Comparison of ENCODE assay signal across 13 mouse cellular contexts in genomic region chr14:48655073-48655791, GRCm38 (mm10). TPM values are rescaled to one million over a fixed set of nuclear protein-coding genes. Genes with fewer than 3 reads are reported as not detected.
DNase-seq lines count a peak whose midpoint lies in the region; ATAC-seq lines count a peak whose summit lies in the region.
"Had no signal": no experiment of that assay in that cellular context is flagged by ENCODE, and none has a peak within 500 bp of the region (broad histone marks: within the 10 kb centered on the region; RNA-seq: fewer than 3 reads in every experiment).

No protein-coding gene starts in this region.

- H3K4me3 ChIP-seq in heart, embryonic 15.5 days: peak overlapping the region; percentile 14; the same call in 1 of the 2 replicates
- peak overlapping the region; percentile 31 for H3K4me3 ChIP-seq in midbrain, embryonic 12.5 days

- ATAC-seq in heart, embryonic 15.5 days (replicated peaks; ENCODE audit: insufficient number of reproducible peaks, insufficient read depth, low FRiP score, low read depth): no peak
- ATAC-seq in granulocyte monocyte progenitor cell, adult 5-6 weeks (replicated peaks; ENCODE audit: poor library complexity, severe bottlenecking): 0 out of 2 replicates have a peak, but pooled peaks have one; percentile 35
- peak; percentile 60 for ATAC-seq in midbrain, embryonic 12.5 days (ENCODE audit: low FRiP score, low read depth)
- ATAC-seq: CD4-positive, CD25-positive, alpha-beta regulatory T cell, adult 4 months had no signal

- H3K4me1 ChIP-seq in heart, embryonic 15.5 days (replicated peaks): peaks cover 10% of the 10 kb centered on the region
- H3K4me1 ChIP-seq in midbrain, embryonic 12.5 days: peaks cover 66% of the 10 kb centered on the region

- H3K27ac ChIP-seq in heart, embryonic 15.5 days: no peak overlapping the region
- H3K27ac ChIP-seq in midbrain, embryonic 12.5 days (replicated peaks): peak overlapping the region; percentile 68

- H3K27me3 ChIP-seq in heart, embryonic 15.5 days: peaks cover 100% of the 10 kb centered on the region
- peaks cover 24% of the 10 kb centered on the region for H3K27me3 ChIP-seq in midbrain, embryonic 12.5 days

- H3K36me3 ChIP-seq in heart, embryonic 15.5 days: no peaks in the 10 kb centered on the region
- peaks cover 22% of the 10 kb centered on the region for H3K36me3 ChIP-seq in midbrain, embryonic 12.5 days

- H3K9ac ChIP-seq in heart, embryonic 15.5 days: no peak overlapping the region
- H3K9ac ChIP-seq in midbrain, embryonic 12.5 days (replicated peaks): peak overlapping the region; percentile 50; the same call in 1 of the 2 replicates

- peak overlapping the region; percentile 25; the same call in 1 of the 2 replicates for H3K4me2 ChIP-seq in heart, embryonic 15.5 days
- H3K4me2 ChIP-seq in midbrain, embryonic 12.5 days (replicated peaks): peak overlapping the region; percentile 94

- no peaks in the 10 kb centered on the region for H3K9me3 ChIP-seq in heart, embryonic 15.5 days (replicated peaks)
- no peaks in the 10 kb centered on the region for H3K9me3 ChIP-seq in midbrain, embryonic 12.5 days

- DNase-seq in heart, adult 9 months (ENCODE audit: low spot score in 2 of 2): no peak
- DNase-seq in ZHBTc4 (ENCODE audit: low read depth, low spot score): peak; percentile 95
- no peak for DNase-seq in spleen, postnatal 10 days (ENCODE audit: low spot score in 2 of 2)
- DNase-seq in kidney, adult 9 months: no peak
- no peak for DNase-seq in urinary bladder, postnatal 4 days (ENCODE audit: low spot score in 2 of 2)
- DNase-seq: cerebellum, adult 8-10 months; kidney, adult 2 months; thymus, postnatal 25 days had no signal

- 2% methylated on average over 33 of the region's 33 CpGs for WGBS in heart, embryonic 15.5 days
- WGBS in midbrain, embryonic 12.5 days: 2% methylated on average over 33 of the region's 33 CpGs

RNA-seq across cellular contexts. Expression of gene Otx2, which starts 18.4 kb away (rescaled TPM):
- polyA plus RNA-seq in heart, embryonic 15.5 days (2015; fragmentation: Nextera tagmentation; extraction: Ambion mirVana): not detected in 2 replicates
- not detected in 2 replicates for total RNA-seq in granulocyte monocyte progenitor cell, adult 5-6 weeks (2014; fragmentation: Nextera tagmentation)
- total RNA-seq in granulocyte monocyte progenitor cell, adult 5-6 weeks (2017): not detected in 2 replicates
- 180 and 189 TPM in 2 replicates for polyA plus RNA-seq in midbrain, embryonic 12.5 days (2016; fragmentation: Nextera tagmentation; extraction: Ambion mirVana)
- total RNA-seq: adrenal gland, adult 18-20 months had no signal
- polyA plus RNA-seq: CD4-positive, CD25-positive, alpha-beta regulatory T cell, adult 4 months; kidney, adult 2 months had no signal

Comparison
In these comparisons a context has a peak if more than half of its experiments do, and no peak if none do; other contexts are left out.
1. RNA of gene Otx2, which starts 18.4 kb away (polyA plus RNA-seq): 180 to 189 TPM in midbrain, embryonic 12.5 days; not detected in heart, embryonic 15.5 days; every median in the first group is over 100 times any median in the second.